Comparison of ENCODE assay signal across 9 mouse cellular contexts in the genomic region with DNA sequence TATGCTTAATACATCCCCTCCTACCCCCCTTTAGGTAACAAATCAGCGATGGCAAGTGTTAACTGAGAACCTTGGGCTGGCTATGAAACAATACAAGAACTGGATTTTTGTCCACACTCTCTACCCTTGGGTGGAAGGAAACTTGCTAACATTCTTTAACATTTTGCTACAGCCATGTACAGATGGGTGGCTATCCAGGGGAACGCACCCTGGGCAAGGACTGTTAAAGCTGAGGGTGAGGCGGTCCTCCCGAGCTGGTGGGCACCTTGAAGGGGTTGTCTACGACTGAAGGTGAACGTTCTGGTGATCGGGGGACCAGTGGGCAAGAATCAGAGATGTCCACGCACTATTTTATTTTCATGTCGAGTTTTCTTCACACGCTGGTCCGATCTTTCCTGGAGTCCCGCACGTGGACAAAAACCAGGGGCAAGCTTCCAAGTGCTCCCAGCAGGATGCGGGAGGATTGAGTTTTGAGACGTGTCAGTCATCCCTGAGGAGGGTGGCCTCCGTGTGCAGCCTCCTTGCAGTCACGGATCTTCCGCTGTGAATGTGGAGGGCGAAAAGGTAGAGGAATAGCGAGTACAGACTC. TPM values are rescaled to one million over a fixed set of nuclear protein-coding genes. Genes with fewer than 3 reads are reported as not detected.
A peak's percentile ranks its signal among the peaks of the same experiment; 100 is the strongest.
DNase-seq lines count a peak whose midpoint lies in the region; ATAC-seq and TF ChIP-seq lines count a peak whose summit lies in the region.
"Had no signal": no experiment of that assay in that cellular context is flagged by ENCODE, and none has a peak within 500 bp of the region (broad histone marks: within the 10 kb centered on the region; RNA-seq: fewer than 3 reads in every experiment).

No protein-coding gene starts in this region.

- no peak for DNase-seq in kidney, adult 18-20 months
- DNase-seq in adrenal gland, postnatal 36 days = no peak
- DNase-seq in urinary bladder, postnatal 25 days (ENCODE audit: low spot score) = no peak

- TF ChIP-seq CTCF in bone marrow macrophage, adult 2 months (IDR thresholded peaks at IDR 0.05; ENCODE audit: low read depth, low read length) = no peak

- peak overlapping the region; percentile 77 for H3K9ac ChIP-seq in kidney, embryonic 14.5 days (ENCODE audit: low read depth, low read length)
- peak overlapping the region; percentile 80 for H3K9ac ChIP-seq in hindbrain, embryonic 13.5 days
- H3K9ac ChIP-seq in midbrain, embryonic 15.5 days = peak overlapping the region; percentile 75

- ATAC-seq in kidney, embryonic 14.5 days (ENCODE audit: low FRiP score, low TSS enrichment) = no peak
- ATAC-seq in hindbrain, embryonic 13.5 days (ENCODE audit: low FRiP score) = no peak
- 0 out of 2 replicates have a peak, but pooled peaks have one; percentile 7 for ATAC-seq in midbrain, embryonic 15.5 days (replicated peaks)
- ATAC-seq in activated CD4-positive, CD25-positive, alpha-beta regulatory T cell, adult 4 months = no peak

- no peak for TF ChIP-seq POLR2A in bone marrow macrophage, adult 2 months (IDR thresholded peaks at IDR 0.05; ENCODE audit: borderline replicate concordance, low read depth, low read length)

- H3K4me1 ChIP-seq in kidney, embryonic 14.5 days (ENCODE audit: control insufficient read depth, insufficient read depth, low read length) = 0 out of 2 replicates have a peak, but pooled peaks cover 9% of the 10 kb centered on the region
- peaks cover 14% of the 10 kb centered on the region for H3K4me1 ChIP-seq in bone marrow macrophage, adult 2 months (ENCODE audit: control insufficient read depth, insufficient read depth, low read length)
- H3K4me1 ChIP-seq in hindbrain, embryonic 13.5 days (replicated peaks) = peaks cover 28% of the 10 kb centered on the region
- H3K4me1 ChIP-seq in midbrain, embryonic 15.5 days = peaks cover 29% of the 10 kb centered on the region

- no peaks in the 10 kb centered on the region for H3K36me3 ChIP-seq in kidney, embryonic 14.5 days (ENCODE audit: control insufficient read depth, insufficient read depth, low read length)
- H3K36me3 ChIP-seq in hindbrain, embryonic 13.5 days = no peaks in the 10 kb centered on the region
- H3K36me3 ChIP-seq in midbrain, embryonic 15.5 days (replicated peaks) = no peaks in the 10 kb centered on the region

- peak overlapping the region; percentile 82 for H3K27ac ChIP-seq in kidney, embryonic 14.5 days (ENCODE audit: low read depth, low read length)
- peak overlapping the region; percentile 35 for H3K27ac ChIP-seq in bone marrow macrophage, adult 2 months (ENCODE audit: insufficient read depth, low read depth, low read length)
- peak overlapping the region; percentile 91 for H3K27ac ChIP-seq in hindbrain, embryonic 13.5 days
- H3K27ac ChIP-seq in midbrain, embryonic 15.5 days = peak overlapping the region; percentile 89

- H3K4me3 ChIP-seq in kidney, embryonic 14.5 days (ENCODE audit: low read length) = peak overlapping the region; percentile 89
- peak overlapping the region; percentile 89 for H3K4me3 ChIP-seq in bone marrow macrophage, adult 2 months (ENCODE audit: insufficient read depth, low read length)
- peak overlapping the region; percentile 81 for H3K4me3 ChIP-seq in hindbrain, embryonic 13.5 days
- H3K4me3 ChIP-seq in midbrain, embryonic 15.5 days = peak overlapping the region; percentile 80

- no peaks in the 10 kb centered on the region for H3K9me3 ChIP-seq in kidney, embryonic 14.5 days (ENCODE audit: control insufficient read depth, low read length)
- no peaks in the 10 kb centered on the region for H3K9me3 ChIP-seq in hindbrain, embryonic 13.5 days
- no peaks in the 10 kb centered on the region for H3K9me3 ChIP-seq in midbrain, embryonic 15.5 days

- no peaks in the 10 kb centered on the region for H3K27me3 ChIP-seq in kidney, embryonic 14.5 days (ENCODE audit: control insufficient read depth, insufficient read depth, low read length)
- H3K27me3 ChIP-seq in hindbrain, embryonic 13.5 days = no peaks in the 10 kb centered on the region
- H3K27me3 ChIP-seq in midbrain, embryonic 15.5 days (replicated peaks) = no peaks in the 10 kb centered on the region

- WGBS in kidney, embryonic 14.5 days = 1% methylated on average over 20 of the region's 20 CpGs
- under 1% methylated on average over 20 of the region's 20 CpGs for WGBS in hindbrain, embryonic 13.5 days
- WGBS in midbrain, embryonic 15.5 days = under 1% methylated on average over 20 of the region's 20 CpGs

- peak overlapping the region; percentile 64 for H3K4me2 ChIP-seq in kidney, embryonic 14.5 days (replicated peaks; ENCODE audit: low read depth, low read length)
- peak overlapping the region; percentile 76 for H3K4me2 ChIP-seq in hindbrain, embryonic 13.5 days
- peak overlapping the region; percentile 70 for H3K4me2 ChIP-seq in midbrain, embryonic 15.5 days

RNA-seq across cellular contexts. Expression of a gene that starts 16.3 kb away (rescaled TPM):
- polyA plus RNA-seq in kidney, embryonic 14.5 days (2014; fragmentation: Nextera tagmentation; extraction: Ambion mirVana) = not detected in 2 replicates
- polyA plus RNA-seq in bone marrow macrophage, adult 2 months (2012; ENCODE audit: insufficient read depth, insufficient read length, missing spikeins) = not detected in 2 replicates
- polyA plus RNA-seq in hindbrain, embryonic 13.5 days (2015; fragmentation: Nextera tagmentation; extraction: Ambion mirVana) = 0.08 TPM in 1 of 2 replicates, not detected in the other
- polyA plus RNA-seq in midbrain, embryonic 15.5 days (2015; fragmentation: Nextera tagmentation; extraction: Ambion mirVana) = not detected in 2 replicates
- under 1 TPM in 1 of 2 experiments, not detected in 1; 0.23 TPM for total RNA-seq in adrenal gland, postnatal 36 days (2021)
- not detected for polyA plus RNA-seq in activated CD4-positive, CD25-positive, alpha-beta regulatory T cell, adult 4 months (2017; shearing (Covaris generic))
- polyA plus RNA-seq: brain, embryonic 14.5 days had no signal

RNA-seq across cellular contexts. Expression of a gene that starts 16.3 kb away (rescaled TPM):
- polyA plus RNA-seq in kidney, embryonic 14.5 days (2014; fragmentation: Nextera tagmentation; extraction: Ambion mirVana) = not detected in 2 replicates
- not detected in 2 replicates for polyA plus RNA-seq in bone marrow macrophage, adult 2 months (2012; ENCODE audit: insufficient read depth, insufficient read length, missing spikeins)
- polyA plus RNA-seq in hindbrain, embryonic 13.5 days (2015; fragmentation: Nextera tagmentation; extraction: Ambion mirVana) = not detected in 2 replicates
- not detected in 2 replicates for polyA plus RNA-seq in midbrain, embryonic 15.5 days (2015; fragmentation: Nextera tagmentation; extraction: Ambion mirVana)
- not detected for total RNA-seq in adrenal gland, postnatal 36 days (2021)
- polyA plus RNA-seq in activated CD4-positive, CD25-positive, alpha-beta regulatory T cell, adult 4 months (2017; shearing (Covaris generic)) = not detected
- polyA plus RNA-seq: brain, embryonic 14.5 days had no signal

RNA-seq across cellular contexts. Expression of a gene that starts 44.9 kb away (rescaled TPM):
- polyA plus RNA-seq in kidney, embryonic 14.5 days (2014; fragmentation: Nextera tagmentation; extraction: Ambion mirVana) = 0.23 TPM in 1 of 2 replicates, not detected in the other
- 4.0 and 7.6 TPM in 2 replicates for polyA plus RNA-seq in bone marrow macrophage, adult 2 months (2012; ENCODE audit: insufficient read depth, insufficient read length, missing spikeins)
- polyA plus RNA-seq in hindbrain, embryonic 13.5 days (2015; fragmentation: Nextera tagmentation; extraction: Ambion mirVana) = not detected in 2 replicates
- 0.06 TPM in 1 of 2 replicates, not detected in the other for polyA plus RNA-seq in midbrain, embryonic 15.5 days (2015; fragmentation: Nextera tagmentation; extraction: Ambion mirVana)
- total RNA-seq in adrenal gland, postnatal 36 days (2021) = not detected
- 10 to 100 TPM; 55.9 to 76.5 TPM for polyA plus RNA-seq in activated CD4-positive, CD25-positive, alpha-beta regulatory T cell, adult 4 months (2017; shearing (Covaris generic))
- polyA plus RNA-seq: brain, embryonic 14.5 days had no signal

RNA-seq across cellular contexts. Expression of a gene that starts 48.5 kb away (rescaled TPM):
- polyA plus RNA-seq in kidney, embryonic 14.5 days (2014; fragmentation: Nextera tagmentation; extraction: Ambion mirVana) = 0.64 and 0.76 TPM in 2 replicates
- 1.4 and 1.5 TPM in 2 replicates for polyA plus RNA-seq in bone marrow macrophage, adult 2 months (2012; ENCODE audit: insufficient read depth, insufficient read length, missing spikeins)
- polyA plus RNA-seq in hindbrain, embryonic 13.5 days (2015; fragmentation: Nextera tagmentation; extraction: Ambion mirVana) = 0.34 and 0.57 TPM in 2 replicates
- 0.51 and 0.62 TPM in 2 replicates for polyA plus RNA-seq in midbrain, embryonic 15.5 days (2015; fragmentation: Nextera tagmentation; extraction: Ambion mirVana)
- under 1 TPM in 1 of 2 experiments, not detected in 1; 0.30 TPM for total RNA-seq in adrenal gland, postnatal 36 days (2021)
- polyA plus RNA-seq in activated CD4-positive, CD25-positive, alpha-beta regulatory T cell, adult 4 months (2017; shearing (Covaris generic)) = 1 to 10 TPM; 4.2 to 6.0 TPM

RNA-seq across cellular contexts. Expression of a gene that starts 53.4 kb away (rescaled TPM):
- 0.61 TPM in 1 of 2 replicates, not detected in the other for polyA plus RNA-seq in kidney, embryonic 14.5 days (2014; fragmentation: Nextera tagmentation; extraction: Ambion mirVana)
- polyA plus RNA-seq in bone marrow macrophage, adult 2 months (2012; ENCODE audit: insufficient read depth, insufficient read length, missing spikeins) = not detected in 2 replicates
- not detected in 2 replicates for polyA plus RNA-seq in hindbrain, embryonic 13.5 days (2015; fragmentation: Nextera tagmentation; extraction: Ambion mirVana)
- 0.12 and 0.13 TPM in 2 replicates for polyA plus RNA-seq in midbrain, embryonic 15.5 days (2015; fragmentation: Nextera tagmentation; extraction: Ambion mirVana)
- under 1 TPM; 0.16 to 0.20 TPM for total RNA-seq in adrenal gland, postnatal 36 days (2021)
- 1 to 10 TPM; 1.5 to 3.8 TPM for polyA plus RNA-seq in activated CD4-positive, CD25-positive, alpha-beta regulatory T cell, adult 4 months (2017; shearing (Covaris generic))

Comparison
In these comparisons a context has a peak if more than half of its experiments do, and no peak if none do; other contexts are left out.
1. H3K27ac ChIP-seq: peak in every context shown above with its lines; median percentile 91 in hindbrain, embryonic 13.5 days; 89 in midbrain, embryonic 15.5 days; 82 in kidney, embryonic 14.5 days; 35 in bone marrow macrophage, adult 2 months.